Mouse (Mus musculus) heart, embryonic 11.5 days (tissue): Measurements from ENCODE around the gene Plekho2. TPM values are rescaled to one million over a fixed set of nuclear protein-coding genes. Genes with fewer than 3 reads are reported as not detected.

Experiments used
- ATAC-seq: fragments of 200-750 bp; cut with Nextera tagmentation; replicated peaks from 2 replicates; pipeline ENCODE4 v1.8.0; 2017; ENCODE audit warnings: moderate library complexity; ENCODE audit not compliant: insufficient number of reproducible peaks, low FRiP score, low TSS enrichment
- H3K27ac ChIP-seq: fragments of 300-500 bp; sonication (generic); 2 replicates; pipeline ENCODE4 v1.5.1; 2014; ENCODE audit warnings: mild to moderate bottlenecking, low read depth, low read length
- H3K27me3 ChIP-seq: fragments of 300-500 bp; sonication (generic); 2 replicates; pipeline ENCODE4 v1.6.1; 2014; ENCODE audit warnings: mild to moderate bottlenecking, low read length, mixed read lengths; ENCODE audit not compliant: control insufficient read depth, insufficient read depth
- H3K36me3 ChIP-seq: fragments of 300-500 bp; sonication (generic); 2 replicates; pipeline ENCODE4 v1.6.1; 2014; ENCODE audit warnings: mild to moderate bottlenecking, low read length, moderate library complexity, mixed read lengths; ENCODE audit not compliant: control insufficient read depth, insufficient read depth
- H3K4me1 ChIP-seq: fragments of 300-500 bp; sonication (generic); 2 replicates; pipeline ENCODE4 v1.6.1; 2014; ENCODE audit warnings: low read length; ENCODE audit not compliant: control insufficient read depth, insufficient read depth
- H3K4me2 ChIP-seq: fragments of 300-500 bp; sonication (generic); 2 replicates; pipeline ENCODE4 v1.6.1; 2014; ENCODE audit warnings: mild to moderate bottlenecking, moderate library complexity
- H3K4me3 ChIP-seq: fragments of 300-500 bp; sonication (generic); 2 replicates; pipeline ENCODE4 v1.5.1; 2014; ENCODE audit warnings: low read depth, low read length
- H3K9ac ChIP-seq: fragments of 300-500 bp; sonication (generic); 2 replicates; pipeline ENCODE4 v1.6.1; 2014; ENCODE audit warnings: mild to moderate bottlenecking, low read depth, low read length, moderate library complexity
- H3K9me3 ChIP-seq: fragments of 300-500 bp; sonication (generic); replicated peaks from 2 replicates; pipeline ENCODE4 v1.6.1; 2016; ENCODE audit warnings: low read length; ENCODE audit not compliant: control insufficient read depth
- WGBS: fragments of 180-500 bp; shearing (Covaris S2); extraction: QIAGEN DNeasy Blood & Tissue Kit; methylation state at CpG from one replicate; pipeline ENCODE4 v1.1.7; 2014; ENCODE audit not compliant: insufficient replicate concordance; 5-methylcytosine and 5-hydroxymethylcytosine counted together
- polyA plus RNA-seq: library from polyadenylated mRNA; unstranded; fragments of >200 nt; fragmentation: Nextera tagmentation; extraction: Ambion mirVana; gene quantifications from 2 replicates; pipeline ENCODE4 v1.2.1, GENCODE M21; 2014

Gene Plekho2
- polyA plus RNA-seq, 1 experiment from 2014 or later: 11.9 TPM

- no peak overlapping the region for H3K4me3 ChIP-seq
- H3K36me3 ChIP-seq: peaks cover 27% of the 10 kb centered on the region
- H3K9ac ChIP-seq: no peak overlapping the region
- peaks cover 13% of the 10 kb centered on the region; the same call in 1 of the 2 replicates for H3K4me1 ChIP-seq
- H3K4me2 ChIP-seq: no peak overlapping the region
- no peak for ATAC-seq
- 85% methylated on average over 3 of the region's 3 CpGs for WGBS
- no peaks in the 10 kb centered on the region for H3K27me3 ChIP-seq
- H3K27ac ChIP-seq: no peak overlapping the region
- H3K9me3 ChIP-seq: no peaks in the 10 kb centered on the region
Measured at GRCm38 (mm10) chr9:65592721-65593120, 12.9 kb upstream of the Plekho2 start.

DNA sequence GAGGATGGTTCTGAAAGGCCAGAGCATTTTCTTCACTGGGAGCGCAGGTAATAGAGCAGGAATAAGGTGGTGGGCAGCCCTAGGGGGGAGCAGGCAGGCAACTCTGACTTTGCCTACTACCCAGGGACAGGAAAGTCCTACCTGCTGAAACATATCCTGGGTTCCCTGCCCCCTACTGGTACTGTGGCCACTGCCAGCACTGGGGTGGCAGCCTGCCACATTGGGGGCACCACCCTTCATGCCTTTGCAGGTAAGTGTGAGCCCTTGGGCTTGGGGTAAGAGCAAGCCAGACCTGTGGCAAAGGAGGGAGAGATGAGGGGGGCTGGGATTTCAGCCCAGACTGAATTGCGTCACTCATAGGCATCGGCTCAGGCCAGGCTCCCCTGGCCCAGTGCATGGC is 9.3 kb upstream of the Plekho2 start:
- H3K9me3 ChIP-seq: no peaks in the 10 kb centered on the region
- WGBS: 96% methylated on average over 3 of the region's 3 CpGs
- H3K9ac ChIP-seq: no peak overlapping the region
- peak overlapping the region; percentile 79 for H3K4me3 ChIP-seq
- ATAC-seq: peak; percentile 14; the same call in 1 of the 2 replicates
- H3K27ac ChIP-seq: no peak overlapping the region
- H3K4me1 ChIP-seq: peaks cover 19% of the 10 kb centered on the region; the same call in 1 of the 2 replicates
- H3K27me3 ChIP-seq: no peaks in the 10 kb centered on the region
- H3K4me2 ChIP-seq: peak overlapping the region; percentile 99
- peaks cover 16% of the 10 kb centered on the region for H3K36me3 ChIP-seq

GRCm38 (mm10) chr9:65587573-65588358 is 7.9 kb upstream of the Plekho2 start:
- Histone ChIP-seq H3K27ac (peak overlapping the region; percentile 84), H3K9me3 (no peaks in the 10 kb centered on the region), H3K9ac (peak overlapping the region; percentile 78), H3K4me3 (peak overlapping the region; percentile 79), H3K4me1 (peaks cover 19% of the 10 kb centered on the region; the same call in 1 of the 2 replicates), H3K4me2 (peak overlapping the region; percentile 99), H3K36me3 (peaks cover 5% of the 10 kb centered on the region), H3K27me3 (no peaks in the 10 kb centered on the region)
- under 1% methylated on average over 64 of the region's 64 CpGs for WGBS
- ATAC-seq: peak; percentile 41; the same call in 1 of the 2 replicates

DNA sequence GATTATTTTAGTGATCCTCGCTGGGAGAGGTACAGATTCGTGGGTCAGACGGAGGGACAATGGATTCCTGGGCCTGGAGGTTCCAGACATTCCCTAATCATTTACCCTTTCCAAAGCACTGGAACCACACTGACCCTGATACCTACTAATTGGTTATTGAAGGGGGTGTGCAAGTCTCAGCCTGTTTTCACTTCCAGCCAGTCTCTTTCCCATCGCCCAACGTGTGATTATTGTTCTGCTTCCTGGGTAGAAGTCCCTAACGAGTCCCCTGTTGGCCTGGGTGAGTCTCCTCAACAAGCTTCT is 7.4 kb upstream of the Plekho2 start:
- Histone ChIP-seq H3K27ac (peak overlapping the region; percentile 84), H3K27me3 (no peaks in the 10 kb centered on the region), H3K9ac (peak overlapping the region; percentile 78), H3K36me3 (peaks cover 4% of the 10 kb centered on the region; the same call in 1 of the 2 replicates), H3K9me3 (no peaks in the 10 kb centered on the region), H3K4me3 (peak overlapping the region; percentile 79), H3K4me1 (peaks cover 19% of the 10 kb centered on the region; the same call in 1 of the 2 replicates), H3K4me2 (peak overlapping the region; percentile 99)
- 0% methylated on average over 6 of the region's 6 CpGs for WGBS
- ATAC-seq: no peak

GRCm38 (mm10) chr9:65586406-65587269 is 6.8 kb upstream of the Plekho2 start, which contains the start of gene Pif1:
Pif1 (plus strand) TSS chr9:65587160.
- peak within 1 kb of the TSS; percentile 78 for H3K9ac ChIP-seq
- H3K4me1 ChIP-seq: peaks cover 19% of the 10 kb centered on the region; the same call in 1 of the 2 replicates
- peak within 1 kb of the TSS; percentile 84 for H3K27ac ChIP-seq
- WGBS: 11% methylated on average over 28 of the region's 28 CpGs
- peak; percentile 66 for ATAC-seq
- peak within 1 kb of the TSS; percentile 99 for H3K4me2 ChIP-seq
- peak within 1 kb of the TSS; percentile 79 for H3K4me3 ChIP-seq
- peaks cover 4% of the 10 kb centered on the region; the same call in 1 of the 2 replicates for H3K36me3 ChIP-seq
- no peaks in the 10 kb centered on the region for H3K27me3 ChIP-seq
- H3K9me3 ChIP-seq: no peaks in the 10 kb centered on the region

DNA sequence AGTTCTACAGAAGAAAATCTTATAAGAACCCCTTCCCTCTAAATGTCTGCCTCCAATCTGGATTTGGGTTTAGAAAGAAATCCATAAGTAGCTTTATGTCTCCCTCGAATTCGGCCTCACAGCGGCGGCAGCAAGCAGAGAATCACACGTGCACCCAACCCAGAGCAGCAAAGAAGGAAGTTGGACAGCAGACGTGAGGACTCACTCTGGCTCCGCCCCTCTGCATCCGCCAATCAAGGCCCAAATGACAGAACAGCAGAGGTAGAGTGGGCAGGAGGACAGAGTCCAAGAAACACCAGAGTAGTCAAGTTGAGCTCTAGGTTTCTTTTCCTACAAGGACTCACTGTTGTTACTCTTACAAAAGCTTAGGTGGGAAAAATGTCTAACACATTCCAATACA is 3.2 kb upstream of the Plekho2 start:
- no peaks in the 10 kb centered on the region for H3K36me3 ChIP-seq
- H3K27me3 ChIP-seq: no peaks in the 10 kb centered on the region
- no peak overlapping the region for H3K9ac ChIP-seq
- H3K4me2 ChIP-seq: no peak overlapping the region
- H3K4me1 ChIP-seq: peaks cover 18% of the 10 kb centered on the region
- ATAC-seq: no peak
- H3K9me3 ChIP-seq: no peaks in the 10 kb centered on the region
- H3K27ac ChIP-seq: no peak overlapping the region
- 26% methylated on average over 8 of the region's 8 CpGs for whole genome bisulfite sequencing
- no peak overlapping the region for H3K4me3 ChIP-seq

GRCm38 (mm10) chr9:65580401-65581256 is 789 bp upstream of the Plekho2 start:
- H3K4me2 ChIP-seq: peak overlapping the region; percentile 68
- WGBS: 12% methylated on average over 19 of the region's 29 CpGs
- peak overlapping the region; percentile 8; the same call in 1 of the 2 replicates for H3K9ac ChIP-seq
- H3K9me3 ChIP-seq: no peaks in the 10 kb centered on the region
- peak; percentile 11; the same call in 1 of the 2 replicates for ATAC-seq
- H3K4me3 ChIP-seq: peak overlapping the region; percentile 60
- H3K27ac ChIP-seq: peak overlapping the region; percentile 65
- H3K27me3 ChIP-seq: no peaks in the 10 kb centered on the region
- no peaks in the 10 kb centered on the region for H3K36me3 ChIP-seq
- H3K4me1 ChIP-seq: peaks cover 31% of the 10 kb centered on the region

- peak overlapping the region; percentile 22; the same call in 1 of the 2 replicates for H3K27ac ChIP-seq
- H3K36me3 ChIP-seq: no peaks in the 10 kb centered on the region
- WGBS: 38% methylated on average over 9 of the region's 9 CpGs
- H3K4me3 ChIP-seq: peak overlapping the region; percentile 60
- H3K4me2 ChIP-seq: peak overlapping the region; percentile 68
- H3K4me1 ChIP-seq: peaks cover 43% of the 10 kb centered on the region
- H3K9me3 ChIP-seq: no peaks in the 10 kb centered on the region
- no peaks in the 10 kb centered on the region for H3K27me3 ChIP-seq
- no peak for ATAC-seq
- peak overlapping the region; percentile 73 for H3K9ac ChIP-seq
Measured at GRCm38 (mm10) chr9:65578801-65579249, 1.0 kb downstream of the Plekho2 start.
